Mouse (Mus musculus): ENCODE results near the gene Ugt1a9. TPM values are rescaled to one million over a fixed set of nuclear protein-coding genes. Genes with fewer than 3 reads are reported as not detected.

Gene Ugt1a9
- total and polyA plus RNA-seq, 3 experiments: 0.27 TPM; not detected in 2

- TF ChIP-seq GATA2 (IDR thresholded peaks at IDR 0.05; ENCODE audit: borderline replicate concordance, low read depth, low read length): no peak
- TF ChIP-seq GATA1 (IDR thresholded peaks at IDR 0.05; ENCODE audit: borderline replicate concordance, low read length): peak; percentile 33; the same call in 1 of the 2 replicates
- no peak for TF ChIP-seq CTCF (IDR thresholded peaks at IDR 0.05; ENCODE audit: low read depth, low read length)
- TF ChIP-seq POLR2AphosphoS5 (IDR thresholded peaks at IDR 0.05; ENCODE audit: insufficient replicate concordance, low read depth, low read length): peak; percentile 82; the same call in 1 of the 2 replicates
- no peak for TF ChIP-seq TAL1 (conservative IDR thresholded peaks at IDR 0.05; ENCODE audit: low read depth, low read length)
- Histone ChIP-seq H3K36me3 (replicated peaks) (peaks cover 51% of the 10 kb centered on the region), H3K4me3 (ENCODE audit: low read depth, low read length) (no peak overlapping the region), H3K27me3 (ENCODE audit: insufficient read depth, low read length) (peaks cover 20% of the 10 kb centered on the region), H3K4me1 (ENCODE audit: insufficient read depth, low read depth, low read length) (peaks cover 21% of the 10 kb centered on the region), H3K9me3 (replicated peaks) (no peaks in the 10 kb centered on the region)
- ATAC-seq (ENCODE audit: extremely low read depth, insufficient number of reproducible peaks, low FRiP score, poor library complexity, severe bottlenecking): no peak
- no peak for DNase-seq (ENCODE audit: low spot score)
These were observed 188.5 kb downstream of the Ugt1a9 start for GRCm38 (mm10) chr1:88258881-88259642.

- Histone ChIP-seq H3K4me3 (ENCODE audit: low read depth, low read length) (no peak overlapping the region), H3K36me3 (replicated peaks) (peaks cover 56% of the 10 kb centered on the region), H3K9me3 (replicated peaks) (no peaks in the 10 kb centered on the region), H3K4me1 (ENCODE audit: insufficient read depth, low read depth, low read length) (peaks cover 20% of the 10 kb centered on the region), H3K27me3 (ENCODE audit: insufficient read depth, low read length) (peaks cover 19% of the 10 kb centered on the region)
- no peak for TF ChIP-seq GATA1 (IDR thresholded peaks at IDR 0.05; ENCODE audit: borderline replicate concordance, low read length)
- TF ChIP-seq CTCF (IDR thresholded peaks at IDR 0.05; ENCODE audit: low read depth, low read length): no peak
- no peak for TF ChIP-seq POLR2AphosphoS5 (IDR thresholded peaks at IDR 0.05; ENCODE audit: insufficient replicate concordance, low read depth, low read length)
- no peak for TF ChIP-seq TAL1 (conservative IDR thresholded peaks at IDR 0.05; ENCODE audit: low read depth, low read length)
- no peak for TF ChIP-seq GATA2 (IDR thresholded peaks at IDR 0.05; ENCODE audit: borderline replicate concordance, low read depth, low read length)
- DNase-seq (ENCODE audit: low spot score) (no peak), ATAC-seq (ENCODE audit: extremely low read depth, insufficient number of reproducible peaks, low FRiP score, poor library complexity, severe bottlenecking) (no peak)
These were observed 189.0 kb downstream of the Ugt1a9 start for GRCm38 (mm10) chr1:88259643-88260024.

- TF ChIP-seq GATA2 (IDR thresholded peaks at IDR 0.05; ENCODE audit: borderline replicate concordance, low read depth, low read length) (no peak), POLR2AphosphoS5 (IDR thresholded peaks at IDR 0.05; ENCODE audit: insufficient replicate concordance, low read depth, low read length) (peak; percentile 82)
- DNase-seq (ENCODE audit: low spot score) (no peak), ATAC-seq (ENCODE audit: extremely low read depth, insufficient number of reproducible peaks, low FRiP score, poor library complexity, severe bottlenecking) (no peak)
- Histone ChIP-seq H3K4me3 (ENCODE audit: low read depth, low read length) (no peak overlapping the region), H3K9me3 (replicated peaks) (no peaks in the 10 kb centered on the region), H3K4me1 (ENCODE audit: insufficient read depth, low read depth, low read length) (peaks cover 20% of the 10 kb centered on the region), H3K27me3 (ENCODE audit: insufficient read depth, low read length) (peaks cover 14% of the 10 kb centered on the region), H3K36me3 (replicated peaks) (peaks cover 61% of the 10 kb centered on the region)
These were observed 189.5 kb downstream of the Ugt1a9 start for GRCm38 (mm10) chr1:88260114-88260513.

GRCm38 (mm10) chr1:88260604-88261377 is 190.2 kb downstream of the Ugt1a9 start:
- Histone ChIP-seq H3K36me3 (replicated peaks) (peaks cover 68% of the 10 kb centered on the region), H3K4me1 (ENCODE audit: insufficient read depth, low read depth, low read length) (peaks cover 20% of the 10 kb centered on the region), H3K27me3 (ENCODE audit: insufficient read depth, low read length) (peaks cover 8% of the 10 kb centered on the region), H3K9me3 (replicated peaks) (no peaks in the 10 kb centered on the region), H3K4me3 (ENCODE audit: low read depth, low read length) (no peak overlapping the region)
- DNase-seq (ENCODE audit: low spot score) (no peak), ATAC-seq (ENCODE audit: extremely low read depth, insufficient number of reproducible peaks, low FRiP score, poor library complexity, severe bottlenecking) (no peak)
- TF ChIP-seq TAL1 (conservative IDR thresholded peaks at IDR 0.05; ENCODE audit: low read depth, low read length) (no peak), GATA1 (IDR thresholded peaks at IDR 0.05; ENCODE audit: borderline replicate concordance, low read length) (no peak), POLR2AphosphoS5 (IDR thresholded peaks at IDR 0.05; ENCODE audit: insufficient replicate concordance, low read depth, low read length) (no peak; the same call in 1 of the 2 replicates), GATA2 (IDR thresholded peaks at IDR 0.05; ENCODE audit: borderline replicate concordance, low read depth, low read length) (no peak)

GRCm38 (mm10) chr1:88261706-88262105 is 191.1 kb downstream of the Ugt1a9 start:
- Histone ChIP-seq H3K4me1 (ENCODE audit: insufficient read depth, low read depth, low read length) (peaks cover 20% of the 10 kb centered on the region), H3K9me3 (replicated peaks) (no peaks in the 10 kb centered on the region), H3K4me3 (ENCODE audit: low read depth, low read length) (no peak overlapping the region), H3K27me3 (ENCODE audit: insufficient read depth, low read length) (no peaks in the 10 kb centered on the region; the same call in 1 of the 2 replicates), H3K36me3 (replicated peaks) (peaks cover 77% of the 10 kb centered on the region)
- TF ChIP-seq POLR2AphosphoS5 (IDR thresholded peaks at IDR 0.05; ENCODE audit: insufficient replicate concordance, low read depth, low read length) (no peak), GATA2 (IDR thresholded peaks at IDR 0.05; ENCODE audit: borderline replicate concordance, low read depth, low read length) (no peak), CTCF (IDR thresholded peaks at IDR 0.05; ENCODE audit: low read depth, low read length) (no peak), GATA1 (IDR thresholded peaks at IDR 0.05; ENCODE audit: borderline replicate concordance, low read length) (no peak), TAL1 (conservative IDR thresholded peaks at IDR 0.05; ENCODE audit: low read depth, low read length) (no peak)
- ATAC-seq (ENCODE audit: extremely low read depth, insufficient number of reproducible peaks, low FRiP score, poor library complexity, severe bottlenecking): no peak
- no peak for DNase-seq (ENCODE audit: low spot score)

GRCm38 (mm10) chr1:88262255-88262654 is 191.7 kb downstream of the Ugt1a9 start:
- Histone ChIP-seq H3K9me3 (replicated peaks) (no peaks in the 10 kb centered on the region), H3K4me1 (ENCODE audit: insufficient read depth, low read depth, low read length) (peaks cover 20% of the 10 kb centered on the region), H3K36me3 (replicated peaks) (peaks cover 82% of the 10 kb centered on the region), H3K4me3 (ENCODE audit: low read depth, low read length) (no peak overlapping the region), H3K27me3 (ENCODE audit: insufficient read depth, low read length) (no peaks in the 10 kb centered on the region; the same call in 1 of the 2 replicates)
- TF ChIP-seq GATA2 (IDR thresholded peaks at IDR 0.05; ENCODE audit: borderline replicate concordance, low read depth, low read length): no peak
- TF ChIP-seq TAL1 (conservative IDR thresholded peaks at IDR 0.05; ENCODE audit: low read depth, low read length): no peak
- TF ChIP-seq CTCF (IDR thresholded peaks at IDR 0.05; ENCODE audit: low read depth, low read length): no peak
- peak; percentile 9; the same call in 1 of the 2 replicates for ATAC-seq (ENCODE audit: extremely low read depth, insufficient number of reproducible peaks, low FRiP score, poor library complexity, severe bottlenecking)
- peak; percentile 70 for DNase-seq (ENCODE audit: low spot score)
